Mouse (Mus musculus) kidney, adult 2 months (tissue): ENCODE results near the gene Gm11020. TPM values are rescaled to one million over a fixed set of nuclear protein-coding genes. Genes with fewer than 3 reads are reported as not detected.
"Not testable (repeated sequence)": the region's sequence is repeated elsewhere in the genome, so short reads cannot be mapped to it uniquely, and the experiment has no call there.

Source experiments
- DNase-seq: peaks from one replicate; pipeline ENCODE4 v3.0.0; 2021
- H3K27ac ChIP-seq: fragments of 200-500 bp; 2 replicates; pipeline ENCODE4 v1.5.1; 2012; ENCODE audit warnings: low read depth, low read length, control low read depth, inconsistent platforms; ENCODE audit not compliant: insufficient read depth
- H3K27me3 ChIP-seq: fragments of 200-500 bp; replicated peaks from 2 replicates; pipeline ENCODE4 v1.6.1; 2012; ENCODE audit warnings: mild to moderate bottlenecking, moderate library complexity, low read length, inconsistent platforms; ENCODE audit not compliant: control insufficient read depth, insufficient read depth
- H3K36me3 ChIP-seq: fragments of 200-500 bp; 2 replicates; pipeline ENCODE4 v1.6.1; 2012; ENCODE audit warnings: mild to moderate bottlenecking, moderate library complexity, low read length, inconsistent platforms; ENCODE audit not compliant: control insufficient read depth, insufficient read depth
- H3K4me1 ChIP-seq: fragments of 200-500 bp; 2 replicates; pipeline ENCODE4 v1.6.1; 2011; ENCODE audit warnings: low read length; ENCODE audit not compliant: control insufficient read depth, insufficient read depth
- H3K4me3 ChIP-seq: fragments of 200-500 bp; 2 replicates; pipeline ENCODE4 v1.5.1; 2011; ENCODE audit warnings: mild to moderate bottlenecking, low read depth, low read length, control low read depth; ENCODE audit not compliant: insufficient read depth
- CTCF ChIP-seq: fragments of 200-500 bp; conservative IDR thresholded peaks from 2 replicates; pipeline ENCODE4 v1.5.1; 2011; ENCODE audit warnings: low read depth, mild to moderate bottlenecking, control low read depth, low read length, moderate library complexity, mixed read lengths; ENCODE audit not compliant: insufficient read depth, insufficient read length
- POLR2A ChIP-seq: fragments of 200-500 bp; IDR thresholded peaks from one replicate; pipeline ENCODE4 v1.6.1; 2011; ENCODE audit warnings: low read depth, low read length, control low read depth
- WGBS: fragments of 180-500 bp; shearing (Covaris S2); methylation state at CpG from one replicate; pipeline ENCODE4 v1.1.7; 2018; 5-methylcytosine and 5-hydroxymethylcytosine counted together
- polyA plus RNA-seq: library from polyadenylated mRNA; depleted of rRNA; stranded (reverse); fragments of >200 nt; gene quantifications from 2 replicates; pipeline ENCODE4 v1.2.3, GENCODE M21; 2012

Gm11020 gene
- polyA plus RNA-seq, 1 experiment, result not detected

DNA sequence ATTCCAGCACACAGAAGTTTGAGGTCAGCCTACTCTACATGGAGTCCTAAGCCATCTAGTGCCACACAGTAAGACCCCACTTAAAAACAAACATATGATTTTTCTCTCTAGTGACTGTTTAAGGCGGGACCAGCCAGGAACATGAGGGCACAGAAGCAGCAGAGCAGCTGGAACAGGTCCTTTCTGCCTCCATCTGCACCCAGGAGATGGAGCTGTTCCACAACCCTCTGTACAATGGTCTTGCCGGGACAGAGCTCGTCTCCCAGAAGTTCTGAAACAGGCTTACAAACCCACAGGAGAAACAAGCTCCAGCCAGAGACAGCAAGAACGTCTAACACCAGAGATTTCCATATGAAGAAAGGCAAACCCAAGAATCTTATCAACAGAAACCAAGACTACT is 8.1 kb upstream of the Gm11020 start:
- Histone ChIP-seq H3K27ac (no peak overlapping the region), H3K36me3 (no peaks in the 10 kb centered on the region), H3K27me3 (no peaks in the 10 kb centered on the region), H3K4me1 (no peaks in the 10 kb centered on the region), H3K4me3 (no peak overlapping the region)
- peak; percentile 26 for DNase-seq
- TF ChIP-seq CTCF (peak; percentile 54), POLR2A (no peak)
- WGBS, result 36% methylated on average over 4 of the region's 4 CpGs

DNA sequence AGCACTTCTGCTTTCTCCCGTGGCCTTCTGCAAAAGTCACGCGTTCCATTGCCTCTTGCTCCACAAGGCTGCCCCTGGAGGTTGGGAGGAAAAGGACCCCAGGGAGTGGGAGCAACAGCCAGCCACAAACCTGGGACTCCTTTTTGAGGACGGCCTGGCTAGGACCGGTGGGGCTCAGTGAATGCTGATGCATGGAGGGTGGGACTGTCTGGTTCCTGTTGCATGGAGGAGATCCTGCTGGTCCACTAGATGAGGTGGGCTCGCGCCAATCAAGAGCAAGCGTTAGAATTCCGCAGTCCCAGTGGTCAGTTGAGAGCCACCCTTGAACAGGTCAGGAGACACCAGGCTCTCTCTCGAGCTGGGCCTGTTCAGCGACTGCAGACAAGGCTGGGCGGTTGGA is 563 bp downstream of the Gm11020 start, which contains the start of gene Cmtm2b:
Cmtm2b (plus strand) TSS at position 301 of the 400 bp plus-strand sequence.
- DNase-seq, H3K4me3 ChIP-seq, H3K36me3 ChIP-seq, H3K4me1 ChIP-seq, H3K27ac ChIP-seq, H3K27me3 ChIP-seq: not testable (repeated sequence)
- WGBS, result 88% methylated on average over 12 of the region's 12 CpGs

DNA sequence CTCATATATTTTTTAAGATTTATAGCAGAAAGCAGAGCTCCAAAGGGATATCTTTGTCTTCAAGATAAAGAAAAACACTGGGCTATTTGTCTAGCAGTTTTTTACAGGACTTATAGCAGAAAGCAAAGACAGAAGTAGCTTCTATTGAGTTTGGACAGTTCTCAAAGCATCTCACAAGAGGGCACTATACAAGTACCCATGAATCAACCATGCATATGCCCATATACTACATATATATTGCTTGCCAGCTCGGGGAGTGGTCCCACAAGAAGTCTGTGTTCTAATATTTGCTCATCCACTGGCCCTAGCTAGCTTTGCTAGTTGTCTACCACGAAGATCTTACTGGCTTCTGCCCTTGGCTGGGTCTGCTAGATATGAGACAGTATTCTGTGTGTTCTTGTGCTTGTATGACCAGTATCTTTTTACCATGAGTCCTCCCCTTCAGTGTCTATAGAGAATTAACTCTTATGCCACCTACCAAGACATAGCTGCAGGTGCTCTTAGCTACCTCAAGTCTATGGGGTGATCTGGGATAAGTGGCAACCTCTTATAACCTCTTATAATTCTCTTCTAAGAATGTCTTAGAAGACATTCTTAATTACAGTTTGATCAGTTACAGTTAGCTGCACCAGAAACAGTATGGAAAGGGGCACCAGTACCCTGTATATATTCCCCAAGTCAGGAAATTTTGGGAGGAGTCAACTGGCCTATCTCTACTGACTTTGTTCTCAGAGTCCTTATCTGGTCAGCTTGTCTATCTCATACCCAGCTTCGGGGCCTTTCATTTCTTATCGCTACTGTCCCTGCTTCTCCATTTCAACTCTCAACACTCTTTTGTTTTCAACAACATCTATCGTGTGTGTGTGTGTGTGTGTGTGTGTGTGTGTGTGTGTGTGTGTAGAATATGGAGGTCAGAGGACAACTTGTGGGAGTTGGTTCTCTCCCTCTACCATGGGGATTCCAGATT is 11.6 kb downstream of the Gm11020 start:
- no peaks in the 10 kb centered on the region for H3K27me3 ChIP-seq
- no peaks in the 10 kb centered on the region for H3K36me3 ChIP-seq
- no peaks in the 10 kb centered on the region for H3K4me1 ChIP-seq
- H3K4me3 ChIP-seq, result no peak overlapping the region
- TF ChIP-seq CTCF (no peak), POLR2A (no peak)
- WGBS, result 76% methylated on average over 5 of the region's 5 CpGs
- DNase-seq, result no peak
- H3K27ac ChIP-seq, result no peak overlapping the region

DNA sequence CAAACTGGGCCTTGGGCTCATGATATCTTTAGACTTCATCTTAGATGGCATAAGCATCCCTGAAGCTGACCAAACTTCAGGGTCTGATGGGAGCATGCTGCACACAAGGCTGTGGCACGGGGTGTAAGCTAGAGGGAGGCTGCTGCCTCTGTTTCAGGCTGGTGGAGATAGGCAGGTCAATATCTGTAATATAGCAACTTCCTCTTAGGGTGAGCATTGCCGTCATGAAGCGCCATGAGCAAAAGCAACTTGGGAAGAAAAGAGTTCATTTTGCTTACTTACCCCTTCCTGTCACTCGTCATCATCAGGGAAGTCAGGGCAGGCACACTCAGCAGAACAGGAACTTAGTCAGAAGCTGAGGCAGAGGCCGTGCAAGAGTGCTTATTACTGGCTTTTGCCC is 12.4 kb downstream of the Gm11020 start:
- 66% methylated on average over 5 of the region's 5 CpGs for WGBS
- Histone ChIP-seq H3K27me3 (no peaks in the 10 kb centered on the region), H3K4me1 (no peaks in the 10 kb centered on the region), H3K27ac (no peak overlapping the region), H3K36me3 (no peaks in the 10 kb centered on the region), H3K4me3 (no peak overlapping the region)
- no peak for TF ChIP-seq CTCF
- TF ChIP-seq POLR2A, result no peak
- no peak for DNase-seq

DNA sequence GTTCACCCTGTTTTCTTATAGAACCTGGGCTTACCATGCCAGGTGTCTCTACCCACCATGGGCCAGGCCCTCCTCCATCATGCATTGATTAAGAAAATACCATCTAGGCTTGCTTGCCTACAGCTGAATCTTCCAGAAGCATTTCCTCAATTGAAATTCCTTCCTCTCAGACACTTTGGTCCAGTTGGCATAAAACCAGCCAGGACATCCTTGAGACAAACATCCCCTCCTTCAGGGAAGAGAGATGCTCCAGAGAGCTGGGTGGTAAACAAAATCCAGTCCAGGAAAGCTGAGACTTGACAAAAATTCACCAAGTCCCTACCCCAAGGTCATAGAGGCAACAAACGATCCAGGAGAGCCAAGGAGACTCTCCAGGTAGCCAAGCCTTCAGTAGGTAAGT is 12.8 kb downstream of the Gm11020 start:
- Histone ChIP-seq H3K27ac (no peak overlapping the region), H3K4me3 (no peak overlapping the region), H3K36me3 (no peaks in the 10 kb centered on the region), H3K4me1 (no peaks in the 10 kb centered on the region), H3K27me3 (no peaks in the 10 kb centered on the region)
- WGBS, result 86% methylated on average over 1 of the region's 1 CpGs
- DNase-seq, result peak; percentile 7
- TF ChIP-seq CTCF (no peak), POLR2A (no peak)

DNA sequence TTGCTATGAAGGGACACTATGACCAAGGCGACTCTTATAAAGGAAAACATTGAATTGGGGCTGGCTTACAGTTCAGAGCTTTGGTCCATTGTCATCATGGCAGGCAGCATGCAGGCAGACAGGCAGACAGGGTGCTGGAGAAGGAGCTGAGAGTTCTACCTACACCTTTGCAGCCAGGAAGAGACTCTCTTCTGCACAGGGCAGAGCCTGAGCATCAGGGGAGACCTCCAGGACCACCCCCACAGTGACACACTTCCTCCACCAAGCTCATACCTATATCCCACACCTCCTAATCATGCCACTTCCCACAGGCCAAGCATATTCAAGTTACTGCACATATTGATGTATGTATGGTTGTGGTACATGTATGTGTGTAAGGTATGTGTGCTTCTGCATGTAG is 15.4 kb downstream of the Gm11020 start:
- H3K27me3 ChIP-seq, result no peaks in the 10 kb centered on the region
- H3K27ac ChIP-seq, result no peak overlapping the region
- no peak for TF ChIP-seq CTCF
- no peak for TF ChIP-seq POLR2A
- H3K4me3 ChIP-seq, result no peak overlapping the region
- H3K36me3 ChIP-seq, result no peaks in the 10 kb centered on the region
- DNase-seq, result no peak
- 82% methylated on average over 1 of the region's 1 CpGs for WGBS
- H3K4me1 ChIP-seq, result no peaks in the 10 kb centered on the region

DNA sequence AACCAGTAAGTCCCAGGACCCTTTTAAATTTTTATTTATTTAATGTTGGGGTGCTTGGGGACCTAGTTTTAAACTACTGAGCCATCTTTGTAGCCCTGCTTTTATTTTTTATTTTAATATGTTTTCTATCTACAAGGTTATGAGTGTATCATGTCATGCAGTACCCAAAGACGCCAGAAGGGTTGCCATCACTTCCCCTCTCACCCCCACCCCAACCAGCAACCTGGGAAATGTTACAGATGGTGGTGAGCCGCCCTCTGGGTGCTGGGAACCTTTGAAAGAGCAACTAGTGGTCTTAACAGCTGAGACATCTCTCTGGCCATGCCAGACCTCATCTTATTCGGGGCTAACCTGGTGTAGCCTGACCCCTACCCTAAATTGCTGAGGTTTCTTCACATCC is 16.5 kb downstream of the Gm11020 start:
- Histone ChIP-seq H3K36me3 (no peaks in the 10 kb centered on the region), H3K27ac (no peak overlapping the region), H3K27me3 (no peaks in the 10 kb centered on the region), H3K4me3 (no peak overlapping the region), H3K4me1 (no peaks in the 10 kb centered on the region)
- 79% methylated on average over 3 of the region's 3 CpGs for WGBS
- TF ChIP-seq CTCF (no peak), POLR2A (no peak)
- no peak for DNase-seq
